Mouse (Mus musculus): ENCODE measurements around the gene Gm10719. TPM values are rescaled to one million over a fixed set of nuclear protein-coding genes. Genes with fewer than 3 reads are reported as not detected.
"Not testable (repeated sequence)": the region's sequence is repeated elsewhere in the genome, so short reads cannot be mapped to it uniquely, and the experiment has no call there.

The Gm10719 gene
- total RNA-seq (2021) = not detected
- long read RNA-seq, experiment 1 = 0 reads
- long read RNA-seq, experiment 2 = 0 reads

- not testable (repeated sequence) for DNase-seq
Measured at GRCm38 (mm10) chr9:3017108-3017507, at the start of gene Gm10719. Gene Gm10719, plus strand, starts transcription at chr9:3017408.

- DNase-seq = peak; percentile 30
Measured at GRCm38 (mm10) chr9:3000445-3000972, 16.7 kb upstream of the Gm10719 start, which contains the start of gene Gm10722. Gene Gm10722, plus strand, starts transcription at chr9:3000922.

- not testable (repeated sequence) for DNase-seq
Measured at GRCm38 (mm10) chr9:3001006-3001405, 16.2 kb upstream of the Gm10719 start.

- peak; percentile 91 for DNase-seq
Measured at GRCm38 (mm10) chr9:3001948-3002659, 15.1 kb upstream of the Gm10719 start.

- DNase-seq = not testable (repeated sequence)
Measured at GRCm38 (mm10) chr9:3002794-3003396, 14.3 kb upstream of the Gm10719 start, which contains the start of gene Gm11168. Gene Gm11168, plus strand, starts transcription at chr9:3003346.

GRCm38 (mm10) chr9:3006179-3006578 is 11.0 kb upstream of the Gm10719 start:
- DNase-seq = not testable (repeated sequence)

- DNase-seq = not testable (repeated sequence)
Measured at GRCm38 (mm10) chr9:3006636-3007035, 10.6 kb upstream of the Gm10719 start.

GRCm38 (mm10) chr9:3007272-3007671 is 9.9 kb upstream of the Gm10719 start:
- not testable (repeated sequence) for DNase-seq

GRCm38 (mm10) chr9:3009331-3009730 is 7.9 kb upstream of the Gm10719 start:
- DNase-seq = not testable (repeated sequence)

GRCm38 (mm10) chr9:3012054-3012621 is 5.1 kb upstream of the Gm10719 start:
- not testable (repeated sequence) for DNase-seq

GRCm38 (mm10) chr9:3012733-3013279 is 4.4 kb upstream of the Gm10719 start, which contains the start of gene Gm10721:
Gene Gm10721, plus strand, starts transcription at chr9:3013140.
- not testable (repeated sequence) for DNase-seq

GRCm38 (mm10) chr9:3015354-3015753 is 1.9 kb upstream of the Gm10719 start, which contains the start of gene Gm10720:
Gene Gm10720, plus strand, starts transcription at chr9:3015654.
- DNase-seq = not testable (repeated sequence)

GRCm38 (mm10) chr9:3015896-3016295 is 1.3 kb upstream of the Gm10719 start:
- DNase-seq = not testable (repeated sequence)

- peak; percentile 97 for DNase-seq
Measured at GRCm38 (mm10) chr9:3018944-3019343, 1.7 kb downstream of the Gm10719 start.

GRCm38 (mm10) chr9:3019835-3020727 is 2.9 kb downstream of the Gm10719 start:
- peak; percentile 69 for DNase-seq

GRCm38 (mm10) chr9:3022316-3023008 is 5.3 kb downstream of the Gm10719 start:
- DNase-seq = not testable (repeated sequence)

GRCm38 (mm10) chr9:3023312-3023984 is 6.2 kb downstream of the Gm10719 start, which contains the start of gene Gm10718:
Gene Gm10718, plus strand, starts transcription at chr9:3023547.
- DNase-seq = peak; percentile 15

GRCm38 (mm10) chr9:3023985-3024648 is 6.9 kb downstream of the Gm10719 start:
- DNase-seq = not testable (repeated sequence)

GRCm38 (mm10) chr9:3024912-3025467 is 7.8 kb downstream of the Gm10719 start, which contains the start of gene Gm10717:
Gene Gm10717, plus strand, starts transcription at chr9:3025417.
- DNase-seq = not testable (repeated sequence)
